Mouse (Mus musculus) intestine, embryonic 14.5 days (tissue): ENCODE measurements at regions not wholly inside any gene's neighbourhood (a gene's known extent, or its start where the extent isn't known, plus 50 kb on each side); places are given as distances from the start of the nearest gene placed in this dataset.

Experiments
- ATAC-seq: fragments of 200-750 bp; cut with Nextera tagmentation; replicated peaks from 2 replicates; pipeline ENCODE4 v1.8.0; 2017; ENCODE audit warnings: low read depth, moderate number of reproducible peaks, moderate TSS enrichment, moderate library complexity; ENCODE audit not compliant: low FRiP score, low TSS enrichment
- DNase-seq: peaks from one replicate; pipeline ENCODE4 v3.0.0-alpha.2; 2018; ENCODE audit warnings: low spot score
- H3K27ac ChIP-seq: fragments of 300-500 bp; sonication (generic); 2 replicates; pipeline ENCODE4 v1.5.1; 2014; ENCODE audit warnings: low read depth, mild to moderate bottlenecking, control low read depth
- H3K27me3 ChIP-seq: fragments of 300-500 bp; sonication (generic); replicated peaks from 2 replicates; pipeline ENCODE4 v1.6.1; 2014; ENCODE audit warnings: low read length, control low read depth; ENCODE audit not compliant: control insufficient read depth, insufficient read depth
- H3K36me3 ChIP-seq: fragments of 300-500 bp; sonication (generic); 2 replicates; pipeline ENCODE4 v1.6.1; 2014; ENCODE audit warnings: low read length, control low read depth; ENCODE audit not compliant: control insufficient read depth, insufficient read depth
- H3K4me1 ChIP-seq: fragments of 300-500 bp; sonication (generic); replicated peaks from 2 replicates; pipeline ENCODE4 v1.6.1; 2014; ENCODE audit warnings: low read length, control low read depth, mixed read lengths; ENCODE audit not compliant: control insufficient read depth, insufficient read depth
- H3K4me2 ChIP-seq: fragments of 300-500 bp; sonication (generic); 2 replicates; pipeline ENCODE4 v1.6.1; 2014; ENCODE audit warnings: low read length
- H3K4me3 ChIP-seq: fragments of 300-500 bp; sonication (generic); 2 replicates; pipeline ENCODE4 v1.5.1; 2014; ENCODE audit warnings: low read depth, low read length, control low read depth, mixed read lengths
- H3K9ac ChIP-seq: fragments of 300-500 bp; sonication (generic); 2 replicates; pipeline ENCODE4 v1.6.1; 2014; ENCODE audit warnings: mild to moderate bottlenecking, low read length
- H3K9me3 ChIP-seq: fragments of 300-500 bp; sonication (generic); 2 replicates; pipeline ENCODE4 v1.6.1; 2016; ENCODE audit warnings: low read length, control low read depth; ENCODE audit not compliant: control insufficient read depth
- WGBS: fragments of 180-500 bp; shearing (Covaris S2); extraction: QIAGEN DNeasy Blood & Tissue Kit; methylation state at CpG from one replicate; pipeline ENCODE4 v1.1.7; 2014; 5-methylcytosine and 5-hydroxymethylcytosine counted together

DNA sequence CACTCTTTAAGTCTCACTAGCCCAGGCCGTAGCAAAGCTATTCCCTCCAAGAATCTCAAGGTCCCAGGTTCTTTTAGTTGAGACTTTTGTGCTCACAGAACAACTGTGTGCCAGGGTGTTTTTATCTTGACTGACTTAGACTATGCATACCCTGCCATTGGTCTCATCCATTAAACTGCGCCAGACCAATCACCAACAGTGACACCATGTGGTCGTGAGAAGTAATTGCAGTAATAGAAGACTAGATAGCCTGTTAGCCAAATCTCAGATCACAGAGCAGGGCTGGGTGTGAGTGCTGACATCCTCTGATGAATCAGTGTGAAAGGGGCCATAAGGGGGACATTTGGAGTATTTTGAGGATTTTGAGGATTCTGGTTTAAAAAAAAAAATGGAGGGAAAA, 127.8 kb upstream of the Rpl38 start:
- WGBS: 67% methylated on average over 3 of the region's 3 CpGs
- ATAC-seq (no peak), DNase-seq (no peak)
- Histone ChIP-seq H3K4me3 (no peak overlapping the region), H3K27ac (no peak overlapping the region), H3K4me1 (peaks cover 3% of the 10 kb centered on the region; the same call in 1 of the 2 replicates), H3K36me3 (no peaks in the 10 kb centered on the region), H3K9me3 (peaks cover 5% of the 10 kb centered on the region; the same call in 1 of the 2 replicates), H3K27me3 (no peaks in the 10 kb centered on the region), H3K4me2 (no peak overlapping the region), H3K9ac (no peak overlapping the region)

DNA sequence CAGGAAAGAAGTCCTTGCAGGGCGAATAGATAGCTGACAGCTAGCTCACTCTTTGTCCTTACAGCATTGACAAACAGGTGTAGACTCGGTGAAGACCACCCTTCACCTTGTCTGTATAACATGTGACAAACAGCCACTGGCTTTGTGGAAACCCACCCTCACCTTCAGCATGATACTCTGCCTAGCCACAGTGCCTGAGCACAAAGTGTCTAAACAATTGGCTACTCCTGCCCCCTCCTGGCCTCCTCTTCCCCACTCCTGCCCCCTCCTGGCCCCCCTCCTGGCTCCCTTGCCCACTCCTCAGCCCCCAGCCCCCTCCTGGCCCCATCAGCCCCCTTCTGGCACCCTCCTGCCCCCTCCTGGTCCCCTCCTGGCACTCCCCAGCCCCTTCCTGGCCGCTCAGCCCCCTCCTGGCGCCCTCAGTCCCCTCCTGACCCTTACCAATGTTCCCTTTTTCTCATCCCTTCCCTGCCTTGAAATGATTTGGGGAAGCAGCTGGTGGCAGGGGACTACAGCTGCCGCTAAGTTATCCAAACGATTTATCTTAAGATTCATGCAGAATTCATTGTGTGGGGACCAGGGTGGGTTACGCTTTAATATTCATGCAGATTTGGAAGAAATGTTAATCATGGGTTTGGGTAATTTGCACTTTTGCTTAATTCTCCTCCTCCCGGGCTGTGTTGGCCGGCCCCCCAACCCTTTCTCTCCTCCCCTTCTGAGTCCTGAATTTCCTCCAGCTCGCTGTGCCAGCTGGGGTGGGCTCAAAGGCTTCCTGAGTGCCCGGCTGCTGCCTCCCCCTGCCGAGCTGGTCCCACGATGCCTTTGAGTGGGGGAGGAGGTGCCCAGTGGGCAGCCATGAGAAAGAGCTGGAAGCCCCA, 131.5 kb upstream of the Rpl38 start:
- Histone ChIP-seq H3K4me3 (no peak overlapping the region), H3K36me3 (no peaks in the 10 kb centered on the region), H3K9me3 (peaks cover 5% of the 10 kb centered on the region; the same call in 1 of the 2 replicates), H3K4me2 (no peak overlapping the region), H3K27me3 (no peaks in the 10 kb centered on the region), H3K4me1 (no peaks in the 10 kb centered on the region), H3K9ac (no peak overlapping the region), H3K27ac (no peak overlapping the region)
- DNase-seq: no peak
- 25% methylated on average over 13 of the region's 13 CpGs for WGBS
- no peak for ATAC-seq

DNA sequence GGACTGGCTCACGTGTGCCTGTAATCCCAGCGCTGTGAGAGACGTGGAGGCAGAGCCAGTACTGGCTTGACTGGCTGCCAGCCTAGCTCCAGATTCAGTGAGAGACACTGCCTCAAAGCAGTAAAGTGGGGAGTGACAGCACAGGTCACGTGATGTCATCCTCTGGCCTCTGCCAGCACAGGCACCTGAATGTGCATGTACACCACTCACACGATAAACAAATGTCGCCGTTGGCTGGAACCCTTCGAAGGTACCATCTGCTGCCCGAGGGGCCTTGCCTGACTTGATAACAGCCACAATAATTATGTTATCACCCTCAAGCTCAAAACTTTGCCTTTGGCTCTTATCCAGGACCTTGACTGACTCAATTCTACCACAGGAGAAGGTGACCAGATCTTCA, 132.4 kb upstream of the Rpl38 start:
- DNase-seq (no peak), ATAC-seq (no peak)
- H3K36me3 ChIP-seq: no peaks in the 10 kb centered on the region
- H3K4me1 ChIP-seq: no peaks in the 10 kb centered on the region
- WGBS: 88% methylated on average over 9 of the region's 9 CpGs
- H3K4me3 ChIP-seq: no peak overlapping the region
- H3K27me3 ChIP-seq: no peaks in the 10 kb centered on the region
- H3K9me3 ChIP-seq: peaks cover 5% of the 10 kb centered on the region; the same call in 1 of the 2 replicates
- no peak overlapping the region for H3K9ac ChIP-seq
- H3K27ac ChIP-seq: no peak overlapping the region
- H3K4me2 ChIP-seq: no peak overlapping the region

DNA sequence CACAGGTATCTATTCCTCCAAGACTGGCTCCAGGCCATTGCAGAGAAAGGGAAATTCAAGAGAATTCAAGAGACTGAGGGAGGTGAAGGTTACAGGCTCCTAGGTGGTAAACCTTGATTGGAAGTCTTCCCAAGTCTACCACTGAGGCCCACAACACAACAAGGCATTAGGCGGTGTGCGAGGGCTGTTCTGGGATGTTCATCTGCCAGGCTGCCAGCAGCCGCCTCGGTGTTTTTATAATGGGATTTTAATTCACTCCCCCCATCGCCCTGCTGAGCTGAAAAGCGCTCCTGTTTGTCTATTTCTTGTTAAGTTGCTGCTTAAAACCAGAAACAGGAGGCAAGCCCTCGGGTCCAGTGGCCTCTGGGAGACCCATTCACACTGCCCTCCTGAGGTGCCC, 133.9 kb upstream of the Rpl38 start:
- Histone ChIP-seq H3K4me2 (no peak overlapping the region), H3K9me3 (no peaks in the 10 kb centered on the region), H3K4me3 (no peak overlapping the region), H3K27ac (no peak overlapping the region), H3K36me3 (no peaks in the 10 kb centered on the region), H3K9ac (no peak overlapping the region), H3K27me3 (no peaks in the 10 kb centered on the region), H3K4me1 (no peaks in the 10 kb centered on the region)
- ATAC-seq (no peak), DNase-seq (no peak)
- 84% methylated on average over 7 of the region's 7 CpGs for WGBS

GRCm38 (mm10) chr11:114531241-114531765, 137.0 kb upstream of the Rpl38 start:
- H3K4me1 ChIP-seq: no peaks in the 10 kb centered on the region
- no peaks in the 10 kb centered on the region for H3K36me3 ChIP-seq
- 47% methylated on average over 4 of the region's 4 CpGs for WGBS
- H3K4me3 ChIP-seq: no peak overlapping the region
- no peak overlapping the region for H3K27ac ChIP-seq
- no peak overlapping the region for H3K9ac ChIP-seq
- H3K27me3 ChIP-seq: no peaks in the 10 kb centered on the region
- H3K9me3 ChIP-seq: no peaks in the 10 kb centered on the region
- ATAC-seq (no peak), DNase-seq (no peak)
- no peak overlapping the region for H3K4me2 ChIP-seq

DNA sequence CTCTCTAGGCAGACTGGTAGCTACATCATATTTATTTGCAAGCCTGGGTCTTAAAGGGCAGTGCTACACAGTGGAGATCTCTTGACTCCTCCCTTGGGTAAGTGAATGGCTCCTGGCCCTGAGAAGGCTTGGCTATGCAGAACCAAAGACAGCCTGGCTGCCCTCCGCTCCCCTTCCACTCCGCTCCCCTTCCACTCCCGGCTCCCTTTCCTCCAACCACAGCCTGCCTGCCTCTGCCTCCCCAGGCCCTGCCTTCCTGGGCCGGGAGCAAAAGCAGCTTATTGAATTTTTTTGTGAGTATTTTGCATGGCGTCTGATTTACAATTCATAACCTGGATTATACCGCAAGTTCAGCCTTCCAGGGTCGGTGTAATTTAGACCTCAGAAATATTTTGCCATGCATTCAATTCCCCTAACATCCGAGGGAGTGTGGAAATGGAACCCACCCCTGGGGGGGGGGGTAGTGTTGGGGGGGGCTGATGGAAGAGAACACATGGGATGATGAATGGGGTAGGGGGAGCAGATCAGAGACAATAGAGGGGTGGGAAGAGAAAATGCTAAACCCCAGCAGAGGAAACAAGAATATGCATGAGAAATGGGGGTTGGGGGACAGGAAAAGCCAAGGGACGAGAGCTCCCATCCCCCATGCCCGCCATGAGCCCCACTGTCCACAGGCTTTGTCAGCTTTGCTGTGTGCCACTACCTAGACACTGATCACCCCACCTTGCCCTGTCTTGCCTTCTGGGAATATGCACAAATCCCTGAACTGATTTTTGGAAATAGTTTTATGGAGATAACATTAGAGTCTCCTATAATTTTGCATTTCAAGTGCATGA, 139.2 kb upstream of the Rpl38 start:
- Histone ChIP-seq H3K4me2 (no peak overlapping the region), H3K9me3 (no peaks in the 10 kb centered on the region), H3K4me3 (no peak overlapping the region), H3K9ac (no peak overlapping the region), H3K27ac (no peak overlapping the region), H3K4me1 (no peaks in the 10 kb centered on the region), H3K27me3 (no peaks in the 10 kb centered on the region), H3K36me3 (no peaks in the 10 kb centered on the region)
- no peak for ATAC-seq
- WGBS: 51% methylated on average over 10 of the region's 10 CpGs
- no peak for DNase-seq

- no peaks in the 10 kb centered on the region for H3K4me1 ChIP-seq
- no peaks in the 10 kb centered on the region for H3K36me3 ChIP-seq
- no peak overlapping the region for H3K4me3 ChIP-seq
- ATAC-seq (no peak), DNase-seq (peak; percentile 91)
- no peaks in the 10 kb centered on the region for H3K9me3 ChIP-seq
- no peak overlapping the region for H3K27ac ChIP-seq
- H3K4me2 ChIP-seq: no peak overlapping the region
- WGBS: 45% methylated on average over 6 of the region's 6 CpGs
- H3K9ac ChIP-seq: no peak overlapping the region
- no peaks in the 10 kb centered on the region for H3K27me3 ChIP-seq
Measured at GRCm38 (mm10) chr11:114523444-114524238, 144.7 kb upstream of the Rpl38 start.

GRCm38 (mm10) chr11:114515278-114515677, 153.0 kb upstream of the Rpl38 start:
- Histone ChIP-seq H3K36me3 (no peaks in the 10 kb centered on the region), H3K4me1 (no peaks in the 10 kb centered on the region), H3K4me3 (no peak overlapping the region), H3K27me3 (peaks cover 6% of the 10 kb centered on the region; the same call in 1 of the 2 replicates), H3K9me3 (no peaks in the 10 kb centered on the region), H3K9ac (no peak overlapping the region), H3K4me2 (no peak overlapping the region), H3K27ac (no peak overlapping the region)
- DNase-seq (no peak), ATAC-seq (no peak)
- 50% methylated on average over 4 of the region's 4 CpGs for WGBS
